Mouse (Mus musculus): ENCODE data around the gene Hoxa6.

- TF ChIP-seq CTCF (IDR thresholded peaks at IDR 0.05; ENCODE audit: low read depth, low read length) (no peak), POLR2A (IDR thresholded peaks at IDR 0.05; ENCODE audit: borderline replicate concordance, low read depth, low read length) (no peak)
Measured at GRCm38 (mm10) chr6:52185222-52185621, 23.3 kb downstream of the Hoxa6 start.

Measured in bone marrow macrophage, adult 2 months (primary cell).